12 mouse cellular contexts compared by ENCODE assay signal in genomic region chr7:78439361-78440120, GRCm38 (mm10).
DNase-seq lines count a peak whose midpoint lies in the region; ATAC-seq lines count a peak whose summit lies in the region.
"Had no signal": no experiment of that assay in that cellular context is flagged by ENCODE, and none has a peak within 500 bp of the region (broad histone marks: within the 10 kb centered on the region; RNA-seq: fewer than 3 reads in every experiment).

No protein-coding gene starts in this region.

- 66% methylated on average over 9 of the region's 9 CpGs for WGBS in heart, embryonic 11.5 days (ENCODE audit: insufficient replicate concordance)
- WGBS in limb, embryonic 10.5 days, result 83% methylated on average over 9 of the region's 9 CpGs

- H3K27me3 ChIP-seq in heart, embryonic 11.5 days (ENCODE audit: control insufficient read depth, insufficient read depth, low read length), result no peaks in the 10 kb centered on the region
- H3K27me3 ChIP-seq in limb, embryonic 10.5 days (ENCODE audit: low read depth, poor library complexity, severe bottlenecking), result no peaks in the 10 kb centered on the region
- H3K27me3 ChIP-seq: embryonic facial prominence, embryonic 12.5 days; midbrain, embryonic 15.5 days had no signal

- no peak overlapping the region for H3K9ac ChIP-seq in heart, embryonic 11.5 days (ENCODE audit: low read depth, low read length)
- H3K9ac ChIP-seq: embryonic facial prominence, embryonic 12.5 days; midbrain, embryonic 15.5 days had no signal

- no peaks in the 10 kb centered on the region for H3K4me1 ChIP-seq in heart, embryonic 11.5 days (ENCODE audit: control insufficient read depth, insufficient read depth, low read length)
- no peaks in the 10 kb centered on the region for H3K4me1 ChIP-seq in limb, embryonic 10.5 days
- H3K4me1 ChIP-seq: embryonic facial prominence, embryonic 12.5 days; midbrain, embryonic 15.5 days had no signal

- no peak for ATAC-seq in heart, embryonic 11.5 days (replicated peaks; ENCODE audit: insufficient number of reproducible peaks, low FRiP score, low TSS enrichment)
- ATAC-seq: midbrain, embryonic 15.5 days had no signal

- H3K9me3 ChIP-seq in heart, embryonic 11.5 days (replicated peaks; ENCODE audit: control insufficient read depth, low read length), result no peaks in the 10 kb centered on the region
- H3K9me3 ChIP-seq in limb, embryonic 10.5 days (replicated peaks), result no peaks in the 10 kb centered on the region
- H3K9me3 ChIP-seq: embryonic facial prominence, embryonic 12.5 days; midbrain, embryonic 15.5 days had no signal

- no peaks in the 10 kb centered on the region for H3K36me3 ChIP-seq in heart, embryonic 11.5 days (ENCODE audit: control insufficient read depth, insufficient read depth, low read length)
- no peaks in the 10 kb centered on the region for H3K36me3 ChIP-seq in limb, embryonic 10.5 days
- H3K36me3 ChIP-seq: embryonic facial prominence, embryonic 12.5 days; midbrain, embryonic 15.5 days had no signal

- no peak overlapping the region for H3K4me2 ChIP-seq in heart, embryonic 11.5 days
- H3K4me2 ChIP-seq: embryonic facial prominence, embryonic 12.5 days; midbrain, embryonic 15.5 days had no signal

- DNase-seq in heart, adult 11 months, result peak; percentile 95
- DNase-seq in right cerebral cortex, postnatal 10 days (ENCODE audit: low spot score in 2 of 2), result peak; percentile 58 to 59
- DNase-seq in right cerebral cortex, postnatal 36 days (ENCODE audit: low spot score in 2 of 2), result no peak
- peak; percentile 41 for DNase-seq in heart, adult 8-10 months (ENCODE audit: low spot score)
- DNase-seq in limb, embryonic 10.5 days (ENCODE audit: low spot score), result no peak
- no peak for DNase-seq in lung, postnatal 36 days
- DNase-seq in thymus, postnatal 25 days, result no peak
- DNase-seq: gastrocnemius, postnatal 14 days; kidney, postnatal 14 days had no signal

- H3K27ac ChIP-seq in heart, embryonic 11.5 days (ENCODE audit: low read depth, low read length), result no peak overlapping the region
- no peak overlapping the region for H3K27ac ChIP-seq in limb, embryonic 10.5 days
- H3K27ac ChIP-seq: embryonic facial prominence, embryonic 12.5 days; midbrain, embryonic 15.5 days had no signal

- no peak overlapping the region for H3K4me3 ChIP-seq in heart, embryonic 11.5 days (ENCODE audit: low read depth, low read length)
- H3K4me3 ChIP-seq in limb, embryonic 10.5 days, result no peak overlapping the region
- H3K4me3 ChIP-seq: embryonic facial prominence, embryonic 12.5 days; midbrain, embryonic 15.5 days had no signal

Comparison
In these comparisons a context has a peak if more than half of its experiments do, and no peak if none do; other contexts are left out.
1. DNase-seq: peak in heart, adult 11 months (single experiment), right cerebral cortex, postnatal 10 days (2 of 2) and heart, adult 8-10 months (single experiment); none in right cerebral cortex, postnatal 36 days (0 of 2), limb, embryonic 10.5 days (single experiment), lung, postnatal 36 days (single experiment) and thymus, postnatal 25 days (single experiment).